In the genomic region with DNA sequence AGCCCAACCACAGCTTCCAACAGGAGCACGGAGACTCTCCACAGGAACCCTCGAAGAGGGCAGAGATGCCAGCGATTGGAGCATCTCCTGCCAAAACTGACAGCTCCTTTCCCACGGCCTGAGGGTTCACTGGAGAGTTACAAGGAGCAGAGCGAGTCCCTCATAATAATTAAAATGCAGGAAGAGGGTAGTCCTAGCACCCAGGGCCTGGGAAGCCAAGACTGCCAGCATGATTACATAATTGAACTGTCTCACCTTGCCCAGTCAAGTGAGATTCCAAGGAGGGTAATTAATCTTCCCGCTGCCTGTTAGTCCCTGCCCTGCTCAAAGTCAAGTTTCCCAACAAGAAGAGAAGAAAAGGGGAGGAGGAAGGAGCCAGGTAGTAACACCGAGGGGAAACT, we compare ENCODE assay signal across 9 mouse cellular contexts.
DNase-seq lines count a peak whose midpoint lies in the region; ATAC-seq lines count a peak whose summit lies in the region.
"Had no signal": no experiment of that assay in that cellular context is flagged by ENCODE, and none has a peak within 500 bp of the region (broad histone marks: within the 10 kb centered on the region; RNA-seq: fewer than 3 reads in every experiment).

No protein-coding gene starts in this region.

- WGBS in midbrain, embryonic 16.5 days, result 16% methylated on average over 7 of the region's 7 CpGs

- H3K4me3 ChIP-seq in midbrain, embryonic 16.5 days (ENCODE audit: low read depth, low read length), result no peak overlapping the region
- H3K4me3 ChIP-seq: limb, embryonic 13.5 days had no signal

- H3K9ac ChIP-seq in midbrain, embryonic 16.5 days (ENCODE audit: low read depth, low read length), result no peak overlapping the region

- H3K27me3 ChIP-seq in midbrain, embryonic 16.5 days (ENCODE audit: control insufficient read depth, insufficient read depth, low read depth, low read length), result no peaks in the 10 kb centered on the region
- H3K27me3 ChIP-seq: limb, embryonic 13.5 days had no signal

- peak overlapping the region; percentile 79; the same call in 1 of the 2 replicates for H3K27ac ChIP-seq in midbrain, embryonic 16.5 days (ENCODE audit: low read length)

- intact Hi-C loops in left cerebral cortex, postnatal 4 days (cut with DNase I), result loop anchor here (5.0 to 10.0 kb wide), 5 partner anchors 197 to 1810 kb away; no protein-coding TSS in a partner anchor
- intact Hi-C loops in left cerebral cortex, postnatal 25 days (cut with DNase I), result loop anchor here (5.0 kb wide), 3 partner anchors 263 to 522 kb away; partner anchors contain the start of gene Slc7a11

- no peaks in the 10 kb centered on the region for H3K36me3 ChIP-seq in midbrain, embryonic 16.5 days (ENCODE audit: control insufficient read depth, insufficient read depth, low read length)
- H3K36me3 ChIP-seq: limb, embryonic 13.5 days had no signal

- H3K4me2 ChIP-seq in midbrain, embryonic 16.5 days (ENCODE audit: low read length), result no peak overlapping the region

- H3K9me3 ChIP-seq in midbrain, embryonic 16.5 days (replicated peaks; ENCODE audit: control insufficient read depth, low read length, poor library complexity, severe bottlenecking), result no peaks in the 10 kb centered on the region
- H3K9me3 ChIP-seq: limb, embryonic 13.5 days had no signal

- peaks cover 22% of the 10 kb centered on the region for H3K4me1 ChIP-seq in midbrain, embryonic 16.5 days (ENCODE audit: control insufficient read depth, insufficient read depth, low read length)

- ATAC-seq in midbrain, embryonic 16.5 days, result no peak
- ATAC-seq in activated CD4-positive, CD25-positive, alpha-beta regulatory T cell, adult 4 months, result no peak

- peak; percentile 74 for DNase-seq in left cerebral cortex, postnatal 4 days
- no peak for DNase-seq in left cerebral cortex, adult 9 months (ENCODE audit: low spot score in 2 of 2)
- peak; percentile 31 for DNase-seq in embryo, embryonic 10.5 days (ENCODE audit: low spot score)
- peak; percentile 69 to 81 for DNase-seq in kidney, adult 8-10 months
- DNase-seq in right cerebral cortex, adult 2 months (ENCODE audit: low spot score in 2 of 2), result no peak
- DNase-seq in left cerebral cortex, postnatal 25 days (ENCODE audit: low spot score in 2 of 2), result no peak

Comparison
In these comparisons a context has a peak if more than half of its experiments do, and no peak if none do; other contexts are left out.
1. DNase-seq: peak in left cerebral cortex, postnatal 4 days (single experiment), embryo, embryonic 10.5 days (single experiment) and kidney, adult 8-10 months (2 of 2); none in left cerebral cortex, adult 9 months (0 of 2), right cerebral cortex, adult 2 months (0 of 2) and left cerebral cortex, postnatal 25 days (0 of 2).